Mouse (Mus musculus) megakaryocyte, adult 5-6 weeks (primary cell): ENCODE data around the gene C9. TPM values are rescaled to one million over a fixed set of nuclear protein-coding genes. Genes with fewer than 3 reads are reported as not detected.

Source experiments
- ATAC-seq: 2 replicates; pipeline ENCODE4 v1.8.0; 2016; ENCODE audit warnings: mild to moderate bottlenecking, inconsistent platforms; ENCODE audit not compliant: poor library complexity, severe bottlenecking
- total RNA-seq, 2 experiments: library from RNA; stranded (forward) in 1 of 2; stranded (reverse) in 1 of 2; fragments of 153-499, 151-499 nt in 1 of 2; fragments of 221-1000, 200-1000 nt in 1 of 2; gene quantifications; 2 replicates each; pipeline versions ENCODE4 v1.2.3 to v1.2.4; 2015 to 2017

The C9 gene
- total RNA-seq, 2 experiments from 2014 or later: not detected

GRCm38 (mm10) chr15:6469384-6469783 lies 24.3 kb downstream of the C9 start:
- no peak for ATAC-seq

- no peak for ATAC-seq
Observed at GRCm38 (mm10) chr15:6483561-6483960, 38.4 kb downstream of the C9 start.

GRCm38 (mm10) chr15:6492386-6492785 lies 47.3 kb downstream of the C9 start:
- no peak for ATAC-seq

GRCm38 (mm10) chr15:6498396-6499070 lies 53.4 kb downstream of the C9 start:
- ATAC-seq: no peak

GRCm38 (mm10) chr15:6500787-6501186 lies 55.7 kb downstream of the C9 start:
- ATAC-seq: peak; percentile 98

GRCm38 (mm10) chr15:6517525-6517924 lies 72.4 kb downstream of the C9 start:
- no peak for ATAC-seq

GRCm38 (mm10) chr15:6519417-6520255 lies 74.5 kb downstream of the C9 start:
- peak; percentile 43 for ATAC-seq

GRCm38 (mm10) chr15:6520505-6521155 lies 75.5 kb downstream of the C9 start:
- no peak for ATAC-seq

GRCm38 (mm10) chr15:6522653-6523167 lies 77.6 kb downstream of the C9 start, which contains the start of gene Fyb:
TSS of gene Fyb (plus strand) at chr15:6522853.
- ATAC-seq: peak; percentile 82

- ATAC-seq: no peak
Observed at GRCm38 (mm10) chr15:6524801-6525200, 79.7 kb downstream of the C9 start.

- ATAC-seq: 0 out of 2 replicates have a peak, but pooled peaks have one; percentile 17
Observed at GRCm38 (mm10) chr15:6525386-6525785, 80.3 kb downstream of the C9 start.

- ATAC-seq: peak; percentile 99
Observed at GRCm38 (mm10) chr15:6533858-6534343, 88.8 kb downstream of the C9 start.

- no peak for ATAC-seq
Observed at GRCm38 (mm10) chr15:6534592-6534991, 89.5 kb downstream of the C9 start.

GRCm38 (mm10) chr15:6539639-6540338 lies 94.7 kb downstream of the C9 start:
- ATAC-seq: peak; percentile 68

Other genes with a start within 250 kb of the C9 start
- gene Dab2, start 145.5 kb upstream of the C9 start, total RNA-seq (2015): 0.07 and 0.56 TPM in 2 replicates
- gene Dab2, start 145.5 kb upstream of the C9 start, total RNA-seq (2017): not detected in 2 replicates
- gene Fyb, start 77.5 kb downstream of the C9 start, total RNA-seq (2015): 319 and 334 TPM in 2 replicates
- 128 and 161 TPM in 2 replicates for gene Fyb, start 77.5 kb downstream of the C9 start, total RNA-seq (2017)